Mouse (Mus musculus): ENCODE results near the gene Zfp68. TPM values are rescaled to one million over a fixed set of nuclear protein-coding genes. Genes with fewer than 3 reads are reported as not detected.
"Not testable (repeated sequence)": the region's sequence is repeated elsewhere in the genome, so short reads cannot be mapped to it uniquely, and the experiment has no call there.

Zfp68 gene
- polyA plus RNA-seq, 1 experiment from 2014 or later, result 108 TPM

- H3K9me3 ChIP-seq (ENCODE audit: control insufficient read depth, low read length), result no peaks in the 10 kb centered on the region
- no peak overlapping the region for H3K4me2 ChIP-seq (ENCODE audit: low read length)
- DNase-seq (no peak), ATAC-seq (ENCODE audit: low FRiP score, low TSS enrichment) (no peak)
- WGBS, result 91% methylated on average over 2 of the region's 2 CpGs
- peaks cover 42% of the 10 kb centered on the region for H3K36me3 ChIP-seq (ENCODE audit: control insufficient read depth, insufficient read depth, low read length)
- H3K27me3 ChIP-seq (ENCODE audit: control insufficient read depth, insufficient read depth, low read length), result no peaks in the 10 kb centered on the region
- H3K27ac ChIP-seq (replicated peaks; ENCODE audit: low read depth, low read length), result no peak overlapping the region
- no peak overlapping the region for H3K4me3 ChIP-seq (replicated peaks; ENCODE audit: low read depth, low read length)
- H3K4me1 ChIP-seq (ENCODE audit: control insufficient read depth, insufficient read depth, low read length), result no peaks in the 10 kb centered on the region
- no peak overlapping the region for H3K9ac ChIP-seq (replicated peaks; ENCODE audit: low read length)
Observed at GRCm38 (mm10) chr5:138636486-138636885, 16.9 kb upstream of the Zfp68 start.

GRCm38 (mm10) chr5:138623478-138623875 lies 3.9 kb upstream of the Zfp68 start:
- H3K36me3 ChIP-seq (ENCODE audit: control insufficient read depth, insufficient read depth, low read length), result no peaks in the 10 kb centered on the region
- peak overlapping the region; percentile 98 for H3K9ac ChIP-seq (replicated peaks; ENCODE audit: low read length)
- peak overlapping the region; percentile 77 for H3K4me2 ChIP-seq (ENCODE audit: low read length)
- WGBS, result 14% methylated on average over 3 of the region's 3 CpGs
- no peak for ATAC-seq (ENCODE audit: low FRiP score, low TSS enrichment)
- no peaks in the 10 kb centered on the region for H3K9me3 ChIP-seq (ENCODE audit: control insufficient read depth, low read length)
- peak overlapping the region; percentile 85 for H3K4me3 ChIP-seq (replicated peaks; ENCODE audit: low read depth, low read length)
- no peaks in the 10 kb centered on the region for H3K27me3 ChIP-seq (ENCODE audit: control insufficient read depth, insufficient read depth, low read length)
- H3K27ac ChIP-seq (replicated peaks; ENCODE audit: low read depth, low read length), result peak overlapping the region; percentile 95
- H3K4me1 ChIP-seq (ENCODE audit: control insufficient read depth, insufficient read depth, low read length), result peaks cover 30% of the 10 kb centered on the region
- DNase-seq, result peak; percentile 32

DNA sequence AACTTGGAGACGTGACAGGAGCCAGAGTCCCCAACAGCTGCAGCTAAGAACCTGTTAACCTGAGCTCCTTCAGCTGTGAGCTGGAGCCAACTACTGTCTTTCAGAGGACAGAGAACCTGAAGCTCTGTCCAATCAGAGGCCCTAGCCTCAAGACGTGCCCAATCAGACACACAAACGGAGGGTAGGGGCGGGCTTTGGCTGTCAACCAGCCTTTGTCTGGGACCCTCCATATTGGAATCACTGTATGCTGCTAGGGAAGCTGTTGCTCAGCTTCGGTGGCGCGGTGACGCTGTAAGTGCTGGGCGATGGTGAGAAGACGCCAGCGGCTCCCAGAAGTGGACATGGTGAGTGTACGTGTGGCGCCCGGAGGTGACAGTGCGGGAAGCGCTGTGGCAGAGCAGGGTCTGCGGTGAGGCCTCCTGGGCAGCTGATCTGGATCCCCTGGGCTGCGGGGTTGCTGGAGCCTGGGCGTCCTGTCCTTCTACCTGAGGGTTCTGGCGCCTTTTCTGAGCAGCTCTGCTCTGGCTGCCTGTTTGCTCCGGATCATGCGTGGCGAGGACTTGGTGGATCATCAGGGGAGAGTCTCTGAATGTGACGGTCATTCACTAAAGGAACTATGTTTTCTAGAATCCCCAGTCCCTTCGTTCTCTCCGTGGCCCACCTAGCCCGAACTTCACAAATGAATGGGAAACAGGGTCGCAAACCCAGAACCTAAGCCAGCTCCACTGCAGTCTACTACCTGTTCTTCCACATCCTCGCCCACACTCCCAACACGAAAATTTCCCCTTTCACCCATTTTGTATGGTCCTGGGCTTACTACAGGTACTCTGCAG lies 3.3 kb upstream of the Zfp68 start, which contains the start of gene A430033K04Rik:
Gene A430033K04Rik, plus strand, starts transcription at position 215 of the 833 bp plus-strand sequence.
- Histone ChIP-seq H3K9me3 (ENCODE audit: control insufficient read depth, low read length) (peaks cover 3% of the 10 kb centered on the region; the same call in 1 of the 2 replicates), H3K4me1 (ENCODE audit: control insufficient read depth, insufficient read depth, low read length) (peaks cover 30% of the 10 kb centered on the region), H3K27me3 (ENCODE audit: control insufficient read depth, insufficient read depth, low read length) (no peaks in the 10 kb centered on the region), H3K9ac (replicated peaks; ENCODE audit: low read length) (peak within 1 kb of the TSS; percentile 98), H3K4me2 (ENCODE audit: low read length) (peak within 1 kb of the TSS; percentile 77), H3K27ac (replicated peaks; ENCODE audit: low read depth, low read length) (peak within 1 kb of the TSS; percentile 95), H3K36me3 (ENCODE audit: control insufficient read depth, insufficient read depth, low read length) (peaks cover 4% of the 10 kb centered on the region; the same call in 1 of the 2 replicates), H3K4me3 (replicated peaks; ENCODE audit: low read depth, low read length) (peak within 1 kb of the TSS; percentile 85)
- WGBS, result under 1% methylated on average over 30 of the region's 30 CpGs
- DNase-seq (peak; percentile 96), ATAC-seq (ENCODE audit: low FRiP score, low TSS enrichment) (peak; percentile 91)

- DNase-seq (no peak), ATAC-seq (ENCODE audit: low FRiP score, low TSS enrichment) (no peak)
- H3K27me3 ChIP-seq (ENCODE audit: control insufficient read depth, insufficient read depth, low read length), result no peaks in the 10 kb centered on the region
- no peak overlapping the region for H3K4me2 ChIP-seq (ENCODE audit: low read length)
- H3K4me3 ChIP-seq (replicated peaks; ENCODE audit: low read depth, low read length), result no peak overlapping the region
- H3K9me3 ChIP-seq (ENCODE audit: control insufficient read depth, low read length), result peaks cover 19% of the 10 kb centered on the region
- H3K4me1 ChIP-seq (ENCODE audit: control insufficient read depth, insufficient read depth, low read length), result peaks cover 30% of the 10 kb centered on the region
- no peak overlapping the region for H3K9ac ChIP-seq (replicated peaks; ENCODE audit: low read length)
- H3K36me3 ChIP-seq (ENCODE audit: control insufficient read depth, insufficient read depth, low read length), result peaks cover 24% of the 10 kb centered on the region
- H3K27ac ChIP-seq (replicated peaks; ENCODE audit: low read depth, low read length), result no peak overlapping the region
- WGBS, result 64% methylated on average over 5 of the region's 5 CpGs
Observed at GRCm38 (mm10) chr5:138620836-138621235, 1.3 kb upstream of the Zfp68 start.

DNA sequence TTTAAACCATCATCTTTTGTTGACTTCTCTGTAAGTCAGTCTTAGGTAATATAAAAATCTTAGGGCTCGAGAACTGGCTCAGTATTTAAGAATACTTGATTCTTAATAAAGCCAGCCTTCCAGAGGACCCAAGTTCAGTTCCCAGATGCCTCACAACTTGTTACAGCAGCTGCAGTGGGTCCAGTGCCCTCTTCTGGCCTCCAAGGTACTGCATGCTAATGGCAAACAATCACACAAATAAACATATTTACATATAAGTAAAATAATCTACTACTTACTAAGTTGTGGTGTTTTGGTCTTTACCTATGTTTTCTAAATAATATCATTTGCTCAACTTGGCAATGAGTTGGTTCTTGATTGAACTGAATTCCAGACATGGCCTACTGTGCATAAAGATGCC lies 1.2 kb downstream of the Zfp68 start:
- H3K27ac ChIP-seq (replicated peaks; ENCODE audit: low read depth, low read length), result no peak overlapping the region
- no peak for ATAC-seq (ENCODE audit: low FRiP score, low TSS enrichment)
- 94% methylated on average over 1 of the region's 1 CpGs for whole genome bisulfite sequencing
- H3K4me1 ChIP-seq (ENCODE audit: control insufficient read depth, insufficient read depth, low read length), result peaks cover 15% of the 10 kb centered on the region; the same call in 1 of the 2 replicates
- peak overlapping the region; percentile 88 for H3K4me3 ChIP-seq (replicated peaks; ENCODE audit: low read depth, low read length)
- H3K36me3 ChIP-seq (ENCODE audit: control insufficient read depth, insufficient read depth, low read length), result peaks cover 48% of the 10 kb centered on the region
- H3K4me2 ChIP-seq (ENCODE audit: low read length), result peak overlapping the region; percentile 59
- H3K9ac ChIP-seq (replicated peaks; ENCODE audit: low read length), result no peak overlapping the region
- peaks cover 43% of the 10 kb centered on the region for H3K9me3 ChIP-seq (ENCODE audit: control insufficient read depth, low read length)
- H3K27me3 ChIP-seq (ENCODE audit: control insufficient read depth, insufficient read depth, low read length), result no peaks in the 10 kb centered on the region
- no peak for DNase-seq

DNA sequence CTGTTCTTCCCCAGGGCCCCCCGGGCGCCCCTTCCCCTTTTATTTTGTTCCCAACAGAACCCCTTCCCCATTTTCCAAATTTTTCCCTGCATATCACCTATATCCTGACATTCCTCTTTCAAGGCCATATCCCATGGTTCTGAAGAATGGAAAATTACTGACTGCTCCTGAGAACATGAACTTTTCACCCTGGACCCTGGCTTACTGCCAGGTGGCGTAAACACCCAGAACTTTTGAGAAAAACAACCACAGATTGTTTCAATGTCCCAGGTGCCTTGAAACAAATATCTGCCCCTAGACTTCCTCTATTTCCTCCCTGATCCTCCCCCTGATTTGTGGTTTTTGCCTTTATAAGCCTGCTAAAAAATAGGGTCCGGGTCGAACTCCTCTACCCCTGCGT lies 32.2 kb downstream of the Zfp68 start:
- no peak overlapping the region for H3K4me2 ChIP-seq (ENCODE audit: low read length)
- H3K27ac ChIP-seq (replicated peaks; ENCODE audit: low read depth, low read length), result no peak overlapping the region
- no peaks in the 10 kb centered on the region for H3K27me3 ChIP-seq (ENCODE audit: control insufficient read depth, insufficient read depth, low read length)
- H3K9me3 ChIP-seq (ENCODE audit: control insufficient read depth, low read length), result peaks cover 17% of the 10 kb centered on the region; the same call in 1 of the 2 replicates
- DNase-seq (no peak), ATAC-seq (ENCODE audit: low FRiP score, low TSS enrichment) (no peak)
- H3K36me3 ChIP-seq (ENCODE audit: control insufficient read depth, insufficient read depth, low read length), result no peaks in the 10 kb centered on the region
- H3K4me1 ChIP-seq (ENCODE audit: control insufficient read depth, insufficient read depth, low read length), result no peaks in the 10 kb centered on the region
- no peak overlapping the region for H3K4me3 ChIP-seq (replicated peaks; ENCODE audit: low read depth, low read length)
- no peak overlapping the region for H3K9ac ChIP-seq (replicated peaks; ENCODE audit: low read length)
- 88% methylated on average over 6 of the region's 6 CpGs for WGBS

GRCm38 (mm10) chr5:138571623-138572022 lies 47.9 kb downstream of the Zfp68 start:
- DNase-seq, result peak; percentile 76
- 54% methylated on average over 4 of the region's 4 CpGs for whole genome bisulfite sequencing
- H3K9ac ChIP-seq (replicated peaks; ENCODE audit: low read length), result no peak overlapping the region
- H3K4me2 ChIP-seq (ENCODE audit: low read length), result no peak overlapping the region
- no peaks in the 10 kb centered on the region for H3K4me1 ChIP-seq (ENCODE audit: control insufficient read depth, insufficient read depth, low read length)
- ATAC-seq (ENCODE audit: low FRiP score, low TSS enrichment), result no peak
- no peaks in the 10 kb centered on the region for H3K36me3 ChIP-seq (ENCODE audit: control insufficient read depth, insufficient read depth, low read length)
- no peak overlapping the region for H3K4me3 ChIP-seq (replicated peaks; ENCODE audit: low read depth, low read length)
- no peaks in the 10 kb centered on the region for H3K27me3 ChIP-seq (ENCODE audit: control insufficient read depth, insufficient read depth, low read length)
- H3K27ac ChIP-seq (replicated peaks; ENCODE audit: low read depth, low read length), result no peak overlapping the region
- no peaks in the 10 kb centered on the region for H3K9me3 ChIP-seq (ENCODE audit: control insufficient read depth, low read length)

DNA sequence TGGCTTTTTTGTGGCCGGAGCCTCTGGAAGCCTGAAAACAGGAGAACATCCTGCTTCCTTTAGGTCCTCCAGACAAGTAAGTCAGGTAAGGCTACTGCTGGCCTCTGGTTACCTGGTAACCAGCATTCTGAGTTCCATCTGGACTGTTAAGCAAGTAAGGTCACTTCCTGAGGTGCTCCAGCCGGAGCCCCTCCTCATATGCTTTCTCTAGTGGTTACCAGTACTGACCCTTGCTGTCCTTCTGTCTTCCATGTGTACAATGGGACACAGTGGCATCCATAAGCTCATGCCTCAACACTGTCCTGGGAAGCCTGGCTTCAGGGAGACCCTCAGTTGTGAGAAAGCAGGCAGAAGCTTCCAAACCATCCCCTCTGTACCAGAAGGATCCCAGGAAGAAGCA lies 54.9 kb downstream of the Zfp68 start, which contains the start of gene 1700123K08Rik:
Gene 1700123K08Rik, minus strand, starts transcription at position 101 of the 400 bp plus-strand sequence.
- WGBS, result 90% methylated on average over 2 of the region's 2 CpGs

More for the DNA sequence above, 54.9 kb downstream of the Zfp68 start, which contains the start of gene 1700123K08Rik:
- H3K27me3 ChIP-seq (ENCODE audit: control insufficient read depth, insufficient read depth, low read length); H3K27ac ChIP-seq (replicated peaks; ENCODE audit: low read depth, low read length); DNase-seq; H3K36me3 ChIP-seq (ENCODE audit: control insufficient read depth, insufficient read depth, low read length); H3K9me3 ChIP-seq (ENCODE audit: control insufficient read depth, low read length); H3K4me1 ChIP-seq (ENCODE audit: control insufficient read depth, insufficient read depth, low read length); H3K4me3 ChIP-seq (replicated peaks; ENCODE audit: low read depth, low read length); H3K4me2 ChIP-seq (ENCODE audit: low read length); H3K9ac ChIP-seq (replicated peaks; ENCODE audit: low read length); ATAC-seq (ENCODE audit: low FRiP score, low TSS enrichment): not testable (repeated sequence)

All from midbrain, embryonic 14.5 days (tissue).